Mouse (Mus musculus): Measurements from ENCODE around the gene Sik1. TPM values are rescaled to one million over a fixed set of nuclear protein-coding genes. Genes with fewer than 3 reads are reported as not detected.

Gene Sik1
- polyA plus RNA-seq, 1 experiment from 2014 or later: 37.1 TPM

DNA sequence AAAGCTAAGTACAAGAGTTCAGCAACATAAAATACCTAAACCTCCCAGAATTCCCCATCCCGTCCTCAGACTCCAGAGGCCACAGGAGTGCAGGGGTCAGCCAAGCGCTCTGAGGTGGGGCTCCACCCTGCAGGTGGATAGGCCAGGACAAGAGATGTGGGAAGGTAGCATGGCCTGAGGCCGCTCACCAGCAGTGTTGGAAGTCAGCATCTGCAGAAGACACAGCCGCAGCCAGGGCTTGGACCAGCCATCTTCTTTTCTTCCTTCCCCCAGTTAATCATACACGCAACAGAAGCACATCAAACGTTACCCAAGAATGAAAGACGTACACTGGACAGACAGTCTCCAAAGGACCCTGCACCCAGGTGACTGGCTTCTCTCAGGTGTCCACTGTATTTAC lies 11.5 kb upstream of the Sik1 start:
- in situ Hi-C loops (cut with MboI; ENCODE audit: low pct_unique_long_range_greater_than_20kb): no loop called here
- DNase-seq (ENCODE audit: low read depth, low spot score) (no peak), ATAC-seq (no peak)
- H3K27me3 ChIP-seq: no peaks in the 10 kb centered on the region
- POLR2A ChIA-PET: no interaction called here
- no peak for TF ChIP-seq CTCF (IDR thresholded peaks at IDR 0.05)
- CTCF ChIA-PET: no interaction called here

DNA sequence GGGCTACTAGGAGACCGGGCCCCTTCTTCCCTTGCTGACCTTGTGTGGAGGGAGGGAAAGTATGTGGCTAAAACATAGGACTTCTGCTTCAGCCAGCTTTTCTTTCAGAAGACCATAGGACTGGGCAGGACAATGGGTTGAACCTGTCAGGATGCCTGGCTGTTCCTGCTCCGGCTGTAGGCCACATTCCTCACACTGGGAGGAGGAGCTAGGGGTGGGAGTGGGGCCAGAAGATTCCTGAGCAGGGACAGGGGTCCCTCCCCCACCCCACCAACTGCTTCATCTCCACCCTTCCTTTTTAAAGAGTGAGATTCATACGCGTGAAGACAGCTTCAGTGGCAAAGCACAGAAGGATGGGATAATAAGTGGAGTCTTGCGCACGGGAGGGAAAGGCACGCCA lies 10.0 kb upstream of the Sik1 start:
- no peaks in the 10 kb centered on the region for H3K27me3 ChIP-seq
- TF ChIP-seq CTCF (IDR thresholded peaks at IDR 0.05): no peak
- CTCF ChIA-PET: no interaction called here
- ATAC-seq: no peak
- POLR2A ChIA-PET: interaction anchor here (0.5 to 1.1 kb wide), 3 partner anchors 15 to 76 kb away, joined by 3 to 9 read pairs (median 3); no protein-coding TSS in a partner anchor
- in situ Hi-C loops (cut with MboI; ENCODE audit: low pct_unique_long_range_greater_than_20kb): no loop called here
- no peak for DNase-seq (ENCODE audit: low read depth, low spot score)

DNA sequence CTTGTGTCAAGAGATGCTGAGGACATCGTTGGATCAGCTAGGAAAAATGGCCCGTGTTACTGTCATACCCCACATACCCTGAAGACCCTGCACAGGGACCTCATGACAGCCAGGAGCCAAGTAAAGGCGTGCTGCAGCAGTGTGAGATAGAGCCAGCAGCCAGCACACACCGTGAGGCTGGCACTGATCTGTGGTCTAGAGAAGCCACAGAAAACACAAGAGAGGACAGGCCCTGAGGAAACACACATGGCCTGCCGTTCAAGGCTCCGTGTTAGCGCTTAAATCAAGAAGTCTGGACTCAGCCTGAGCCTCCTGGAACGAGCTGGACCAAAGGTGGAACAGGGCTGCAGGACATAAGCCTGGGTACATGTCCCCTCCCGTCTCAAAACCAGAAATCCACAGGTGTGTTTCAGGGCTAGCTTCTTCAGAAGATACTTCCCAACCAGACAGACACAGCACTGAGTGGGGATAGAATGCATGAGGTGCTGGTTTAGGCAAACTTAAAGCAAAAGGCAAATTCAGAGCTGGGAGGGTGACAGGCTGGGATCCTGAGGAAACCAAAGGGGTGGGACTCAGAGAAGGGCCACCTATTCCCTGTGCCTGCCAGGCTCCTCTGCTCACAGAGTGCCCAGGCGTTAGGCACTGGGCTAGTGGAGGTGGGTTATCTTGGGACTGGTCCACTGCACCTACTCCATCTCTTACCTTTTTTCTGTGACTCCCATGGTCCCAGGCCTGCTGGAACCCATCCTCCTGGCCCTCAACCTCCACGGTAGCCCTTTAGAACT lies 9.3 kb upstream of the Sik1 start:
- ChIA-PET POLR2A (interaction anchor here (0.5 to 1.1 kb wide), 3 partner anchors 15 to 77 kb away, joined by 3 to 9 read pairs (median 3); no protein-coding TSS in a partner anchor), CTCF (no interaction called here)
- TF ChIP-seq CTCF (IDR thresholded peaks at IDR 0.05): no peak
- no peaks in the 10 kb centered on the region for H3K27me3 ChIP-seq
- in situ Hi-C loops (cut with MboI; ENCODE audit: low pct_unique_long_range_greater_than_20kb): no loop called here
- ATAC-seq: no peak
- DNase-seq (ENCODE audit: low read depth, low spot score): no peak

- no peak for TF ChIP-seq CTCF (IDR thresholded peaks at IDR 0.05)
- in situ Hi-C loops (cut with MboI; ENCODE audit: low pct_unique_long_range_greater_than_20kb): no loop called here
- ChIA-PET CTCF (interaction anchor here (1.6 to 1.7 kb wide), 2 partner anchors 9 to 13 kb away, joined by 5 to 11 read pairs; no protein-coding TSS in a partner anchor), POLR2A (interaction anchor here (1.4 kb wide), 1 partner anchor 8 kb away, joined by 4 read pairs; no protein-coding TSS in a partner anchor)
- ATAC-seq (no peak), DNase-seq (ENCODE audit: low read depth, low spot score) (no peak)
- no peaks in the 10 kb centered on the region for H3K27me3 ChIP-seq
These were observed 7.7 kb upstream of the Sik1 start for GRCm38 (mm10) chr17:31863151-31863815.

DNA sequence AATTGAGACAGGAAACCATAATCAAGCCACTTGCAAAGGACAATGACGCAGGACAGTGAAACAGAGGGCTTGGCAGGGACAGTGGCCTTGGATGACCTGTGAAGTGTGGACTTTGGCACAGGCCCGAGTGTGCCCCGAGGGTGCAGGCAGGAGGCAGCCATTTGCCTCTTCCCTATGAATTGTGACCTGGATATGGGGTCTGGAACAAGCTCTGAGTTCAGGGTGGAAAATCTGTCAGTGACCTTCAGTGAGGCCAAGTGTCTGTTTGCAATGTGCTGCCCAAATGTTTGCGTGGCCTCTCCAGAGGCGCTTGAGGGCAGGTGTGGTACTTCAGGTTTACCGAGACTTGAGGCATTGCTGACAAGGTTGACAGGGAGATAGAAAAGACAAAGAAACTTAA lies 6.5 kb upstream of the Sik1 start:
- no peak for TF ChIP-seq CTCF (IDR thresholded peaks at IDR 0.05)
- no peaks in the 10 kb centered on the region for H3K27me3 ChIP-seq
- ChIA-PET POLR2A (interaction anchor here (1.0 to 1.4 kb wide), 2 partner anchors 9 to 151 kb away, joined by 3 to 4 read pairs; no protein-coding TSS in a partner anchor), CTCF (interaction anchor here (1.0 to 3.4 kb wide), 5 partner anchors 10 to 163 kb away, joined by 3 to 16 read pairs (median 5); no protein-coding TSS in a partner anchor)
- ATAC-seq (no peak), DNase-seq (ENCODE audit: low read depth, low spot score) (no peak)
- in situ Hi-C loops (cut with MboI; ENCODE audit: low pct_unique_long_range_greater_than_20kb): no loop called here

DNA sequence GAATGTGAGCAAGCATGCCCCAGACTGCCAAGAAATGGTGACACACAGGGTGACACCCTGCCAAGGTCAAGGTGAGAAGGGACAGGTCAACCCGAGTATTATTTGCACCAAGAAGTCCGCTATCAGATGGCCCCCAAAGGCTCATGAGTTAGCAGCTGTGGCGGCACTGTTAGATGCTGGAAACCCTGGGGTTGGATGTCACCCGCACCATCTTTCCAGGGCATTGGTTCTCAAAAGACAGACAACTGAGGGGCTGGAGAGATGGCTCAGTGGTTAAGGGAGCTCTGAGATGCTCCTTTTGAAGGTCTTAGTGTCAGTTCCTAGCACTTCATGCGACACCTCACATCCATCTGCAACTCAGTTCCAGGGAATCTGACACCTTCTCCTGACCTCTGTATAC lies 6.1 kb upstream of the Sik1 start:
- no peak for ATAC-seq
- in situ Hi-C loops (cut with MboI; ENCODE audit: low pct_unique_long_range_greater_than_20kb): no loop called here
- no peaks in the 10 kb centered on the region for H3K27me3 ChIP-seq
- ChIA-PET CTCF (interaction anchor here (1.7 to 3.4 kb wide), 2 partner anchors 10 to 15 kb away, joined by 5 to 16 read pairs; no protein-coding TSS in a partner anchor), POLR2A (interaction anchor here (1.0 to 1.4 kb wide), 2 partner anchors 10 to 152 kb away, joined by 3 to 4 read pairs; no protein-coding TSS in a partner anchor)
- no peak for TF ChIP-seq CTCF (IDR thresholded peaks at IDR 0.05)
- DNase-seq (ENCODE audit: low read depth, low spot score): no peak

DNA sequence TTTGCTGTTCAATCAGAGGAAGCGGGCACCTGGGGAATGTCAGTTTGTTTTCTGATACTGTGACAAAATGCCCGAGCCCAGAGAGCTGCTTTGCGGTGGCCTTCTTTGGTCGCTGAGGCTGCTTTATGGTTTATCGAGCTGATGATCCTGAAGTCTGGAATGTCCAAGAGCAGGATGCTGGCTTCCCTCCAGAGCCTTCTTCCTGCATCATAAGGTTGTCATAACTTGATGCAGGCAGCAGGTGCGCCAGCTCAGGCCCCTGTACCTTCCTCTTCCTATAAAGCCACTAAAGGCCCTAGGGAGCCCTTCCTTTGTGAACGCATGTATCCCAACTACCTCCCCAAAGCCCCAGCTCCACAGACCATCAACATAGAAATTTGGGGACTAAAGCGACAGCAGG lies 5.3 kb upstream of the Sik1 start:
- CTCF ChIA-PET: interaction anchor here (3.4 kb wide), 1 partner anchor 11 kb away, joined by 16 read pairs; no protein-coding TSS in a partner anchor
- POLR2A ChIA-PET: no interaction called here
- no peak for TF ChIP-seq CTCF (IDR thresholded peaks at IDR 0.05)
- no peaks in the 10 kb centered on the region for H3K27me3 ChIP-seq
- in situ Hi-C loops (cut with MboI; ENCODE audit: low pct_unique_long_range_greater_than_20kb): no loop called here
- DNase-seq (ENCODE audit: low read depth, low spot score) (no peak), ATAC-seq (no peak)

GRCm38 (mm10) chr17:31859367-31859766 lies 3.8 kb upstream of the Sik1 start:
- ATAC-seq (no peak), DNase-seq (ENCODE audit: low read depth, low spot score) (no peak)
- H3K27me3 ChIP-seq: no peaks in the 10 kb centered on the region
- in situ Hi-C loops (cut with MboI; ENCODE audit: low pct_unique_long_range_greater_than_20kb): loop anchor here (5.0 kb wide), 4 partner anchors 63 to 172 kb away; no protein-coding TSS in a partner anchor
- no peak for TF ChIP-seq CTCF (IDR thresholded peaks at IDR 0.05)
- POLR2A ChIA-PET: interaction anchor here (0.7 kb wide), 1 partner anchor 11 kb away, joined by 3 read pairs; no protein-coding TSS in a partner anchor
- CTCF ChIA-PET: interaction anchor here (3.4 kb wide), 1 partner anchor 12 kb away, joined by 16 read pairs; no protein-coding TSS in a partner anchor

GRCm38 (mm10) chr17:31858786-31859185 lies 3.2 kb upstream of the Sik1 start:
- TF ChIP-seq CTCF (IDR thresholded peaks at IDR 0.05): no peak
- in situ Hi-C loops (cut with MboI; ENCODE audit: low pct_unique_long_range_greater_than_20kb): loop anchor here (5.0 kb wide), 4 partner anchors 64 to 171 kb away; no protein-coding TSS in a partner anchor
- no peak for DNase-seq (ENCODE audit: low read depth, low spot score)
- ChIA-PET POLR2A (interaction anchor here (0.7 kb wide), 1 partner anchor 12 kb away, joined by 3 read pairs; no protein-coding TSS in a partner anchor), CTCF (interaction anchor here (3.4 kb wide), 1 partner anchor 13 kb away, joined by 16 read pairs; no protein-coding TSS in a partner anchor)
- no peak for ATAC-seq
- H3K27me3 ChIP-seq: no peaks in the 10 kb centered on the region

DNA sequence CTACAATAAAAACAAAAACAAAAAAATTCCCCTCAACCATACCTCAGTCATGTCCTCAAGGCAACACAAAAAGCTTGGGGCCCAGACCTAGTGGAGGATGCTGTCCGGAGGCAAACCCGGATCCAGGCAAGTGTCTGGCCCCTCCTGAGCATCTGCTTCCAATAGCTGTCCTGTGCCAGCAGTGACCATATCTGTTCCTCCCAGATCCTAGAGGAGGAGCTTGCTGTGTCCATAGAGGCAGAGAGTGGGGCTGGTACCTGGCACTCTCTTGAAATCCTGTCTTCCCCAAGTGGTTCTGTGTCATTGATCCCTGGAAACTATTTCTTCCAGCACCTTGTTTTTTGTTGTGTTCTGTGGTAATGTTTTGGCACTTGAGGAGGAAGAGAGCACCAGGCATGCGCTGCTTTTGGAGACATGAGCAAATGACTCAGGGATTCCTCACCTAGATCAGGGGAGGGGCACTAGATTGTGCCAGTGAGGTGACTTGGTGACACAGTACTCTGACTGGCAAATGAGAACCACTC lies 2.4 kb upstream of the Sik1 start:
- TF ChIP-seq CTCF (IDR thresholded peaks at IDR 0.05): no peak
- in situ Hi-C loops (cut with MboI; ENCODE audit: low pct_unique_long_range_greater_than_20kb): loop anchor here (5.0 kb wide), 4 partner anchors 64 to 171 kb away; no protein-coding TSS in a partner anchor
- no peaks in the 10 kb centered on the region for H3K27me3 ChIP-seq
- ChIA-PET POLR2A (no interaction called here), CTCF (interaction anchor here (0.9 kb wide), 1 partner anchor 167 kb away, joined by 3 read pairs; no protein-coding TSS in a partner anchor)
- ATAC-seq: no peak
- no peak for DNase-seq (ENCODE audit: low read depth, low spot score)
